1 mouse cellular context compared by ENCODE assay signal in the genomic region with DNA sequence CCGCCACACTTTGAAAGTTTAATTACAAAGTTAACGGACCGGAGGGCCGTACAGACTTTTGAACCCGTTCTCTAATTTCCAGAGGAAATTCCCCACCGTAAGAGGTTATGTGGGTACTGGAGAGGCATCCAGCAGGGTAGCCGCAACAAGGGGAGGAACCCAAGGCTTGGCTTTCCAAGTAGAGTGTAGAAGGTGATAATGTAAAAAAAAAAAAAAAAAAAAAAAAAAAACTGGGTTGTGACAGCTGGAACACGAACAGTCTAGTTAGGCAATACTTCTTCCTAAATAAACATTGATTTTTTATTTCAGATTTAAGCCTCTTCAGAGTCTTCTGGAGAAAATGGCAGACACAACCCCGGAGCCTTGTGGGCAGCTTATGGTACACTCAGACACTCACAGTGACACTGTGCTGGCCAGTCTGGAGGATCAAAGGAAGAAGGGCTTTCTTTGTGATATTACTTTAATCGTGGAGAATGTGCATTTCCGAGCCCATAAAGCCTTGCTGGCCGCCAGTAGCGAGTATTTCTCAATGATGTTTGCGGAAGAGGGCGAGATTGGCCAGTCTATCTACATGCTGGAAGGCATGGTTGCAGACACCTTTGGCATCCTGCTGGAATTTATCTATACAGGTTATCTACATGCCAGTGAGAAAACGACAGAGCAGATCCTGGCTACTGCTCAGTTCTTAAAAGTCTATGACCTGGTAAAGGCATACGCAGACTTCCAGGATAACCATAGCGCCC.
TF ChIP-seq lines count a peak whose summit lies in the region.

No protein-coding gene starts in this region.

TF ChIP-seq in CH12.LX, 34 proteins besides CTCF, POLR2A, EP300 and RAD21:
- no peak for TF ChIP-seq SIN3A (IDR thresholded peaks at IDR 0.05; ENCODE audit: low read length)
- TF ChIP-seq ZNF384 (IDR thresholded peaks at IDR 0.05; ENCODE audit: low read depth, low read length) = peak; percentile 38; the same call in 1 of the 2 replicates
- TF ChIP-seq E2F4 (IDR thresholded peaks at IDR 0.05; ENCODE audit: insufficient replicate concordance, low read depth, low read length) = no peak
- no peak for TF ChIP-seq SMC3 (IDR thresholded peaks at IDR 0.05; ENCODE audit: low read depth, low read length)
- no peak for TF ChIP-seq NELFE (IDR thresholded peaks at IDR 0.05; ENCODE audit: low read depth, low read length)
